Mouse (Mus musculus) urinary bladder, postnatal 14 days (tissue): ENCODE measurements around the gene Olfr218.
"Not testable (repeated sequence)": the region's sequence is repeated elsewhere in the genome, so short reads cannot be mapped to it uniquely, and the experiment has no call there.

ENCODE experiments used
- DNase-seq: peaks from one replicate; pipeline ENCODE4 v3.0.0; 2021; ENCODE audit warnings: low spot score

Gene Olfr218

GRCm38 (mm10) chr1:173197508-173197907 is at the start of gene Olfr218:
Olfr218 (plus strand) TSS chr1:173197808.
- DNase-seq, result no peak

GRCm38 (mm10) chr1:173174154-173174842 is 23.3 kb upstream of the Olfr218 start:
- DNase-seq, result no peak

GRCm38 (mm10) chr1:173190540-173190939 is 7.1 kb upstream of the Olfr218 start, which contains the start of gene Olfr1406:
Olfr1406 (minus strand) TSS chr1:173190640.
- no peak for DNase-seq

- DNase-seq, result no peak
Measured at GRCm38 (mm10) chr1:173192059-173192458, 5.5 kb upstream of the Olfr218 start.

GRCm38 (mm10) chr1:173196359-173196758 is 1.2 kb upstream of the Olfr218 start:
- no peak for DNase-seq

- DNase-seq, result no peak
Measured at GRCm38 (mm10) chr1:173212092-173212491, 14.5 kb downstream of the Olfr218 start, which contains the start of gene Olfr1404. Olfr1404 (plus strand) TSS chr1:173212392.

GRCm38 (mm10) chr1:173216481-173216880 is 18.9 kb downstream of the Olfr218 start:
- no peak for DNase-seq

- DNase-seq, result no peak
Measured at GRCm38 (mm10) chr1:173227081-173227480, 29.5 kb downstream of the Olfr218 start, which contains the start of gene Fcer1a. Fcer1a (minus strand) TSS chr1:173227214.

GRCm38 (mm10) chr1:173237004-173237403 is 39.4 kb downstream of the Olfr218 start:
- DNase-seq, result not testable (repeated sequence)

GRCm38 (mm10) chr1:173249888-173250287 is 52.3 kb downstream of the Olfr218 start:
- no peak for DNase-seq
